Mouse (Mus musculus) layer of hippocampus, adult 18-20 months (tissue): ENCODE measurements around the gene Dnm3. TPM values are rescaled to one million over a fixed set of nuclear protein-coding genes. Genes with fewer than 3 reads are reported as not detected.
"Not testable (repeated sequence)": the region's sequence is repeated elsewhere in the genome, so short reads cannot be mapped to it uniquely, and the experiment has no call there.

ENCODE experiments used
- DNase-seq, 2 experiments: peaks; one replicate each; pipeline ENCODE4 v3.0.0; 2022; ENCODE audit warnings: low spot score in 2 of 2
- total RNA-seq, 2 experiments: library from RNA; stranded (reverse); gene quantifications; 2 replicates each; pipeline ENCODE4 v1.2.3; 2021

The Dnm3 gene
- total RNA-seq, 2 experiments from 2014 or later = 80.5 to 80.9 TPM

DNA sequence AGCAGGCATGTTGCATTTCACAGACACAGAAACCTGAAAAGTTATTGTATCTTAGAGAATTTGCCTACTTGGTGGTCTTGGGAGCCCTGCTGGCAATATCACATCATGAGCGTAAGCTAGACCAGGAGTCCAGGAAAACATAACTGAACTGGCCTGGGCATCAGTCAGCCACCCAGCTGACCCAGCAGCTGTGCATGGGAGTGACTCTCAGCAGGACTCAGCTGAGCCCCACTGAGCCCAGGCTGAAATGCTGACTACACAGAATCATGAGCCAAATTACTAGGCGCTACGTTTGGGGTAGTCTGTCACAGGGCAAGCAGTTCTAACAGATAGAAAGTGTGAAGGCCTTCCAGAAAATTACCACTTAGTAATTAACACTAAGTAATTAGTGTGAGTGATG lies 41.2 kb downstream of the Dnm3 start:
- no peak for DNase-seq

DNA sequence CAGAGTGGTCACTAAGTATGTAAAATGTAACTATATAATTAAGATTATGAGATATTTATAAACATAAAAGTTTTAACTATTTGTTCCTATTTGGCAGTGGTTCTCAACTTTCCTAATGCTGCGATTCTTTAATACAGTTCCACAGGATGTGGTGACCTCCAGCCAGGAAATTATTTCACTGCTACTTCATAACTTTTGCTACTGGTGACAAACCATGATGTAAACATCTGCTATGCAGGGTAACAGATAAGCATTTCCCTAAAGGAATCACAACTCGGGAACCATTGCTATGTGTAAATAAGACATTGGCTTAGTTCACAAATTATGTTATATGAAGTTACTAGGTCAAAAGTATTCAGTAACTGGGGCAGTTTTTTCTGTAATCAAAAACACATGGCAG lies 48.9 kb downstream of the Dnm3 start:
- DNase-seq = no peak

DNA sequence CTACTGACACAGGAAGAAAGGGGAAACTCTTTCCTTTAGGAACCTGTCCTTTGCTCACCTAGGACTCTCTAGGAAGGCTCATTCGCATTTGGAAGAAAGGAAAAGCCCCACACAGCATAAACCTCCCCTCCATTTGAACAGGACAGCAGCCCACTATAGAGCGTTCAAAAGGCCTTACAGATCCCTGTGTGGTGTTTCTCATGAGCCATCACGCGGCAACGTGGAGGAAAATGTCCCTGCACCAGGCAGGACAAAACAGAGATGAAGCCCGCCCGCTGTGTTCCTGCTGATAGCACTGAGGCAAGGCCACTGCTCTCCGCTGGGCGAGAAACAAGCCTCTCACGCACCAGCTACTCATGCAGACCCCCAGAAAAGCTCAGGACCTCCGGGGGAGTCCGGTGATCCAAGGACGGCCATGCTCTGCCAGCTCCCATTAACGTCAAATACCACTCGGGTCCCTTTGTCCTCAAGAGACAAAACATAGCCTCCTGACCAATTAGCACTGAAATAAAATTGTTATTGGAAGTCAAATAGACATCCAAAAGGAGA lies 51.8 kb downstream of the Dnm3 start:
- no peak for DNase-seq

DNA sequence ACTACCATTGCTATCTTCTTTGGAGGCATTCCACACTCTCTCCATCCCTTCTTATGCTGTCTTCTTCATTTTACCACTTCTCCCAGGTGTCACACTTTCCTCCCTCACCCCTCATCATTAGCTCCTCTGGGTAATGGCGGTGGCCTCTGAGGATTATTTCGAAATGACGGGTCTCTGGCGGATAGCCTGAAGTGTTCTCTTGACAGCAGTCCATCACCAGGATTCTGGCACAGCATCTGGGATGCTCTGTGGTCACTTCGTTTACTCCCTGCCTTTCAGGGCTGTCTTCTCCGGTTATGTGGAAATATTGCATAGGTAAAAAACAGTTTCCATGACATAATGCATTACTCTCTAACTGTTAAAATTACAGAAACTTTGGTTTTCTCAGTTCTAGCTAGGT lies 55.0 kb downstream of the Dnm3 start:
- DNase-seq = no peak

DNA sequence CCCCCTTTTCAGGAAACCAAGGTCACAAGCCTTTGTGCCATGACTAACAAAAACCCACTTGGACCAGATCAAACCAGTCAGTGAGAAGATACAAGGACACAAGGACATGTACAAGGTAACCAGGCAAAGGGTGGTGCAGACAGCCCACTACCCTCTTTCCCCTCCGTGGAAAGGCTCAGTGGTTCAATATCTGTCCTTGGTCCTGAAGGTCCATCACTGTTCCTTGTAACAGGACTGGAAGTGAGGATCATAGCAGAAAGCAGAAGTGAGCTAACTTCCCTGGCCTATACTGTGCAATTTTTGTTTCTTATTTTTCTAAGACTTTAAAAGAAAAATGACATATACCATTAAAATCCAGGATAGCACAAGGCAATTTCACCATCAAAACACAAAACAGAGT lies 64.0 kb downstream of the Dnm3 start:
- no peak for DNase-seq

DNA sequence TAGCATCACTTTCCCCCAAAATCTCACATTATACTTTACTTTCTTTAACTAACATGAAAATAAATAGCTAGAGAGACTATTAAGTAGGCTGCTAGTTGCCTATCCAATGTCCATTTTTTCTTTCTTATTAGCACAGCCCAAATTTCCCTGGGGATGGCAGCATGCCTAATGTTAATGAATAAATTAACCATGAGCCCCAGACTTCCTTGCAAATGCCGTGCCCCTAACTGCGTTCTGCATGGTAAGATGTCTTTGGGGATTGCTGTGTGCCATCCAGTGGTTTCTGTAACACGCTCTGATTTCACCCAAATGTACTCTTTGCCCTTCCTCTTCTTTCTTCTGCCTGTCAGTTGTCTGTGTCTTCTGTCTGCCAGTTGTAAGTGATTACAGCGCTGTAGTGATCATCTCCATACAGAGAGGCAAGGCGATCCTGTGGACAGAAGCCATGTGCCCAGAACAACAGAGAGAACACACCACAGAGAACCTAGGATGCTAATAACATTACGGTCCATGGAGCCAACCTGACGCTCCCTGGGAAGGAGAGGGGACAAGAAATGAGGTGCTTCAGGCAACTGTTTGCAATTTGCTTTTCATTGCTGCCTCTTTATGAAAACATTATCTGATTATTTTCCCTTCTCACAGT lies 64.9 kb downstream of the Dnm3 start:
- no peak for DNase-seq

DNA sequence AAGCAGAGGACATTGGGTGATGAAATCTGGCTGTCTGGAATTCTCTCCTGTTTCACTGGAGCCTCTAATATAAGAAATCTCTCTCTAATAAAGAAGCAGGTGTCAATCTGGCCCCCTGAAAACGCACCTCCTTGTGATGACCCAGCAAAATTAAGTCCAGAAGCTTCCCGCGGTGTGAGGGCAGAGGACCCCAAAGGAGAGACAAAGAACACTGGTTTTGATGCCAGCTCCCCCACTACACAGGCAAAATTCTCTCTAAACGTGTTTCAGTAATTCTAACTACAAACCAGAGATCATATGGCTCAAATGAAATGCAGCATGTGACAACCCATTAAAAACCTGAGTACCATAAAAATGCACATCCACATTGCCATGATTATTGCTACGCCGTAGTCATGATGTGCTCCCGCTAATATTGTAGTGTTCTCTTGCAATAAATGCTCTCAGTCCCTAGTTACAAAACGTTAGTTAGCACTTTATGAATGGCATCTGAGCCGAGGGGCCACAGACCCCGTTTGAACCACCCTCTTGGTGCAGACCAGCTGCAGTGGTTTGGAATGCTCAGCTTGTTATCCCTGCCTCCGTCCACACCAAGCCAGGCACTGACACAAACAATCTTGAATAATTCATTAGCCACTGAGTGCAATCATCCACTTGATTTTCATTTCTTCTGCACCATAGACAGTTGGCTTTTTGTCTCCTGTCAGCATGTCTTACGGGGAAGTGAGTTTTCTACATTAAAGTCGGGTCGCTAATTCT lies 67.4 kb downstream of the Dnm3 start:
- no peak for DNase-seq

DNA sequence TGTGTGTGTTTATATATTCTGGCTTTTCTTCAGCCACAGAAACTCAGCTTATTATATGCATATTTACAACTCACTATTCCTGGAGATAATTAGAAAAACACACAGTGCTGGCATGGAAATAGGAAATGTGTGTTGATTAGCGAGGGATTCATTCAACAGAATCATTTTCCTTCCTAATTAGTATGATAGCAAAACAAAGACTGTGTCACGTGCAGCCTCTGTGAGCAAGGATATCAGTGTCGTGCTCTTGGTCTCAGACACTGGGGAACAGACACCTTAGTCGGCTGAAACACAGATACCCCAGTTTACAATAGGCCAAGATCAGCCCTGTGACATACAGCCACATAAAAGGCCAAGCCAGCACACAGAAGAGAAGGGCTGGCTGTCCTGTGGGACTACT lies 83.3 kb downstream of the Dnm3 start:
- DNase-seq = no peak

DNA sequence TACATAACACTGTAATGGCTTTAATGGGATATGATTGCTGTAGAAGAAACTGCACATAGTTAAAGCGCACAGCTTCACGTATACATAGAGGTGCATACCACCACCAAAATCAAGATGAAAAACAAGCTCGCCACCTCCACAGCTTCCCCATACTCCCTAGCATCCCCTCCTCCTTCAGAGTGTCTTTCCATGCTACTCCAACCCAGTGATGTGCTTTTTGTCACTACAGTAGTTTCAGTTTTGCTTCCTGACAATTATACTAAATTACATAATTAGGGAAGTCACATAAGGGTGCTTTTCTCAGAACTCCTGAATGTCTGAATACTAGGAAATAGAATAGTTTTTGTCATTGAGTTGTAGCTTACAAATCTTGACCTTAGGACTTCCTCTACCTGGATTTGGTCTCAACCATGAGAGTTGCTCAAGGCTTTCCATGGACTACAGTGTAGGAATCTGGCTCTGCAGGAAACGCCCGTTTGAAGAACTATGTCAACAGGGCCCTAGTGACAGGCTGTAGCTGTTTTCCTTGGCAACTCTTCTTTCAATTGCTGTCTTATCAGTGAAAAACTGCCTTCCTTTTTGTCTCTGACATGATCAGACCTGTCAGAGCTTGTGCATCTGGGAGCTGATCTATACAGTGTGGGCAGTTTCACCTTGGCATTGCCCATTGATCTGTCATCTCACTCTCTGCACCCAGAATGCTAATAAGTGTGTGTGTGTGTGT lies 89.2 kb downstream of the Dnm3 start:
- DNase-seq = no peak

DNA sequence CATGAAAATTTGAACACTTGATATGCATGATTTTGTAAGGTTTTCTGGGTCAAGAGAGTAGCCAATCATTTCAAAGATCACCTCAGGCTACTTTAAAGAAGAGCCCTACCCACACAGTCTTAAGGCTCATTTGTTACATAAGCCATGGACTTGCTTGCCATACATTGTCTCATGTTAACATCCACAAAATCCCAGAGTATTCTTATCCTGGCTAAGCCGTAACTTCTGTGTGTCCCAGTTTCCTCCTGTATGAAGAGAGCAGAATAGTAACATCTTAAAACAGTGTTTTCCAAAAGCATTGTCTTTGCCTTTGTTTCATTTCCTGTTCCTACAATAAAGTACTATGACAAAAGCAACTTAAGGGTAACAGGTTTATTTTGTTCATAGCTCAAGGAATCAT lies 104.8 kb downstream of the Dnm3 start:
- not testable (repeated sequence) for DNase-seq

DNA sequence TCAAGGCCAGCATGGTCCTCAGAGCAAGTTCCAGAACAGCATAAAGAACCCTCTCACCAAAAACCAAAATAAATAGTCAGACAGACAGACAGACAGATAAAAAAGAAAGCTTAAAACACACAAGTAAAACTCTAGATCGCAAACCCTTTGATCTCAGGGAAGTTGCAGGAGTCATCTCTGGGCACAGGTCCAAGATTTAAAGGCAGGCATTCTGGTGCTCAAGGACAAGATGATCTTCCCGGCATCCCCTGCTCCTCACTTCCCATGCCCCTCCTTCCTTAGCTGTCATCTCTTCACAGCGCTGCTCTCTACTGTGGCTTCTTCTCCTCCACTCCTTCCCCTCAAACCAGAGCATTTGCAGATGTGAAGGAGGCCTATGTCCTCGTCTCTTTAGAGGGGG lies 108.1 kb downstream of the Dnm3 start:
- DNase-seq = no peak

DNA sequence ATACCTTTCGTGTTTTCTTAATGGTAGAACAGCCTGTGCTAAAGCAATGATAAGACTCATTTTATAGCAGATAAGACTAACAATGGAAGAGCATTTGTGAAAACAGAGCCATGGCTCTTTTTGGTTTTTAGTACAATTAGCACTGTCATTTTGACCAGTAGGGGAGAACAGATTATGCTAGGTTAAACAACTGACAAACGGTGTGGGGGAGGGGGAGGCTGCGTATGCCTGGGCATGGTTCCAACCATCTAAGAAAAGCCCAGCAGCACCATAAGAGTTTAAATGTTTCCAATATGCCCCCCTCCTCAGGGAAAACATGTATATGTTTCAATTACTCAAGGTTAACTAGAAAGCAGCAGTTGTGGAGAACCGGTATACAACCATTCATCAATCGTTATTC lies 115.9 kb downstream of the Dnm3 start:
- peak; percentile 9 to 75 for DNase-seq

DNA sequence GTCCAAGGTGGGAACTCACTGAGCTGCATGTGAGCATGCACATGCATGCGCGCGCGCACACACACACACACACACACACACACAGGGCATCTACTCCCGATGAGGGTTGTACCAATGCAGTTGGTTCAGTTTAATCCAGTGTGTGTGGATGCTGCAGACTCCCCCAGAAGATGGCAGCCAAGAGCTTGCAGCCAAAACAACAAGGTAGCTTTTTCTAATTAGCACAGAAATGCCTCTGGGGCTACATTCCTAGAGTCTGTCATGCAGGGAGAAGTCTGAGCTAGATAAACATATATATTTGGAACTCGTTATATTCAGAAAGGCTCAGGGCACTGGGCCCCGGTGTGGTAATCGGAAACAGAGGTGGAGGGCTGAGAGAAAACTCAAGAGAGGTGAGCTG lies 118.6 kb downstream of the Dnm3 start:
- peak; percentile 50 to 82 for DNase-seq

DNA sequence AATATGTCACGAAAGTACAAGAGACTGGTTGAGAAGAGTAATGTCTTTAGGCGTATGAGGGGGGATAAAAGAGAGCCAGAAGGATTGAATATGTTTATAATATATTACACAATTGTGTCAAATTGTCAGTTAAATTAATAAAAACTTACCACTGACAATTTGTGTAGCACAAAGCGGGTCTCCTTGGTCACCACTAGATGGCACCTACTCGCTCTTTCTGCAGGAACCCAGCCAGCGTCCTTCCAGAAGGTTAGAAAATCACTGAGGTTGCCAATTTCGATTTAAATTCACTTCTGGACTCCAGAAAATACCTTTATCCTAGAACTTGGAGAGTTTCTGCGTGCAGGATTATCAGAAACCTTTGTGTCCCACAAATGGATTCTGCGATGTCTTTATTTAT lies 119.8 kb downstream of the Dnm3 start:
- peak in 1 of 2 experiments; percentile 46 for DNase-seq

DNA sequence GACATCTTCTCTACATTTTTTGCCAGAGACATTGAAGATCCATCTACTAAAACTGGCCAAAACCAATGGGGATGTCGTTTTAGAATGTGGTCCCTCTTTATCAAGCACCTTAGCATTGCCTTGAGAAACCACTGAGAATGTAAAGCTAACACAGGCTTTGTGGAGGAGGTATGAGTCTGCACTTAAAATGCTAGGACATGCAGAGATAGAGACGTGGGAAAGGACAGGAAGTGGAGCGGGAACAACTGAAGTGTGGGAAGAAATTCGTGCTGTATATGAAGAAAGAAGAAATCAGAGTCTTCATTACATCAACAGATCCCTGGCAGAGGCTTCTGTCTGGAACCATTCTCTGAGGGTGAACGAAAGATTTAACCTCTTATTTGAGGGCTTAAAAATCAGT lies 121.4 kb downstream of the Dnm3 start:
- no peak for DNase-seq

DNA sequence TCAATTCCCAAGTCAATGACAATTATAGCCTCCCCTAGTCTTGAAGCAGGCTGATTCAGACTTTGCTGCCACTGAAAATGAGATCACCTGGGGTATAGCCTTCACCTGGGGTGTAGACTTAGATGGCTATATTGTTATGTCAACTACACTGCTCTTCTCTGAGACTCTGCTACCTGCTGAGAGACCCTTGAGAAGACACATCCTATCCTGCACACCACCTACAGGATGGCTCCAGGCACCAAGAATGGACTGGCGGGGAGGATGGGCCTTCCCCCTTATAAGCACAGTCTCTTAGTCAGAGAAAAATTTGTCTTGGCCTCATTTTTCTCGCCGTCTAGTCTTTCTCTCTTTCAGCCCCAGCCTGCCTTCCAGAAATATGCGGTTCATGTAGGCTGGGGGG lies 123.1 kb downstream of the Dnm3 start:
- DNase-seq = no peak

DNA sequence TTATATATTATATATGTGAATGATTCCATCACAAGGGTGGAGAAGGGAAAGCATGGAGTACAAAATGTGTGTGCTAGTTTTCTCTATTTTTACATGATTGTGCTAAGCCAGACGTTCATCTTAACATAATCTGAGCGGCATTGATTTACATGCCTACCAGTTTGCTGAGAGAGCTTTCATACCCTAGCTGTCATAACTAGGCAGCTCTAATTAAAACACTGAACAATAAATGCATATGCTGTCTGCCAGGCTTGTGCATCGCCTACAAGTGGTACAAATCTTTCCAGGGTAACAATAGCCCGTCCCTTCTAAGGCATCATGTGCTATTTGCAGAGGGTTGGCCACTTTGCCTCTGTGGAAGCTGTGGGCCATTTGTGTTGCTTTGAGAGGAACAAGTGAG lies 124.0 kb downstream of the Dnm3 start:
- DNase-seq = peak in 1 of 2 experiments; percentile 16

DNA sequence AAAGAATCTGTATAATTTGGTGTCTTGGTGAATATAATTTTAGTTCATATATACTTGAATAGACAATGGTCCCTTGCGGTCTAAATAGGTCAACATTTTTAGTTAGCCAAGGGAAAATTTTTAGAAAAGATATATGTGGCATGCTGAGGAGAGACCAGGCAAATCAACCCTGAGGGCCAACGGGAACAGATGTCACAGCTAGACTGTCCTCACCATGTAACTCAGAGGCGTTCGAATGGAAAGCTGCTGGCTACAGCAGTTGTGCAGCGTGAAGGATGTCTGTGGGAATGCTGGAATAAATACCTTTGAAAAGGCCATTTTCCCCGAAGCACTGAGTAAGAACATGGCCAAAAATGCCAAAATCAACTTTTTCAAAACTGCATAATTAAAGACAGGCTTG lies 128.5 kb downstream of the Dnm3 start:
- no peak for DNase-seq

DNA sequence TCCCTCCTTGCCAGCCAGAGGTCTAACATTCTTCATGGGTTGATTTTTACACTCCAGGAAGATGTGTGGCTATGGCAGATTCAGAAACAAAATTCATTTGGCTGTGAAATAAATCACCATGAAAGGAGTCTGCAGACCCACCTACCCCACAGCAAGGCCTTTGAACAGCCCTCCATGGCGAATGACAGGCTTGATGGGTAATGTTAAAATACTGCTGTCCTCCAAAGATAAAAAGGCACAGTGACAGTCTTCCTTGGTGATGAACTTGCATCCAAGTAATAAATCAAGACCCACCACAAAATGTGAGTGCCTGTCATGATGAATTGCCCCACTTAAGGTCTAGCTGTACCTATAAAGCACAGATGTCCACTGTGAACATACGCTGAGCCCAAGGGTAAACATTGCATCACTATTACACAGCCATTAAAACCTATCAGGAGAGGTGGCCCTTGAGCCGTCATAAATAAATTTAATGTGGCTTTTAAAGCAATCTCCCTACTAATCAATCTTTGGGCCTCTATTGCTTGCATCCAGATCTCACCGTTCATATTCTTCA lies 131.3 kb downstream of the Dnm3 start:
- no peak for DNase-seq

DNA sequence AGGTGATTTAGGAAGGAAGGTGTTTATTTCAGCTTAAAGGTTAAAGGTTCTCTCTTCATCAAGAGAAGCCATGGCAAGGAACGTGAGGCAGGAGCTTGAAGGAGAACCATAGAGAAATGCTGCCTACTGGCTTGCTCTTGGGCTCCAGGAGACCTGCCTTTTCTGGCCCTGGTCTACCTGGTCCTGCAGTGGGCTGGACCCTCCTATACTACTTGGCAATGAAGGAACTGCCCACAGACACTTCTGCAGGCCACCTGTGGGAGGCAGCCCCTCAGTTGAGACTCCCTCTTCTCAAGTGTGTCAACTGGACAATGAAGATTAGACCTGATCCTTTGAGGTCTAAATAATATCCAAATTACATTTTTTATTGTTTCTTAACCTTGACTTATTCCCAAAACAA lies 140.7 kb downstream of the Dnm3 start:
- no peak for DNase-seq

DNA sequence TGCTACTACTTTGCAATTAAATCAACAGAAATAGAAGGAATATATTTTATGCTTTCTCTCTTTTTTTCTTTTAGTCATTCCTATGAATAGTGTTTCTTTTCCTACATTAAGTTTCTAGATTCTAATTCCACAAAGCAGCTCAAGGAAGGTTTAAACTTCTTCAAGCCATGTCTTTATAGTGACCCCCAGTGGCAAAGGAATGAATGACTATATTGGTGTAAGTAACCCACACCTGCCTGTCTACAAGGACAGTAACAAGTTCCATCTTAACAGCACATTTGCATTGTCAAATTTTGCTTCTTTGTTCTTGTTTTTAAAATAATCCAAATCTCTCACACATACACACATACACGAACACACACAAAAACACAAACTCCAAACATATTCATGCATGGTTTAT lies 141.2 kb downstream of the Dnm3 start:
- peak in 1 of 2 experiments; percentile 57 for DNase-seq

DNA sequence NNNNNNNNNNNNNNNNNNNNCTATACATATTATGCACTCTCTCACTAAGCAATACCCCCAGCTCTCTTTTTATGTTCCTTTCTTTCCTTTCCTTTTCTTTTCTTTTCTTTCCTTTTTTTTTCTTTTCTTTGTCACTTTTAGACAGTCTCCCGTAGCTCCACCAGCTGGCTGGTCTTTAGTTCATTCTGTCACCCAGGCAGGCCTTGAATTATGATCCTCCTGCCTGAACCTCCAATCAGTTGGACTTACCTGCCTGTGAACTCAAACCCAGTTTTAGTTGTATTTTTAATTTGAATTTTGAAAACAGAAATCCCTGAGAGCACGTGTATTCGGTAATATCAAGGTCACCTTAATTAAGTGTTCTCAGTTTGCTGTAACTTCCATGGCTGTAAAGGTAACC lies 141.6 kb downstream of the Dnm3 start:
- no peak for DNase-seq
